Mouse (Mus musculus) hindbrain, embryonic 15.5 days (tissue): ENCODE data around the gene Map1b. TPM values are rescaled to one million over a fixed set of nuclear protein-coding genes. Genes with fewer than 3 reads are reported as not detected.

Experiments used
- ATAC-seq: fragments of 200-750 bp; cut with Nextera tagmentation; 2 replicates; pipeline ENCODE4 v1.8.0; 2017; ENCODE audit warnings: low read depth, moderate number of reproducible peaks, moderate TSS enrichment; ENCODE audit not compliant: low FRiP score
- H3K27ac ChIP-seq: fragments of 300-500 bp; sonication (generic); replicated peaks from 2 replicates; pipeline ENCODE4 v1.5.1; 2015; ENCODE audit warnings: mild to moderate bottlenecking, inconsistent platforms
- H3K27me3 ChIP-seq: fragments of 300-500 bp; sonication (generic); 2 replicates; pipeline ENCODE4 v1.6.1; 2015; ENCODE audit warnings: control low read depth, inconsistent platforms
- H3K36me3 ChIP-seq: fragments of 300-500 bp; sonication (generic); 2 replicates; pipeline ENCODE4 v1.6.1; 2015; ENCODE audit warnings: control low read depth, inconsistent platforms
- H3K4me1 ChIP-seq: fragments of 300-500 bp; sonication (generic); replicated peaks from 2 replicates; pipeline ENCODE4 v1.6.1; 2015; ENCODE audit warnings: control low read depth, inconsistent platforms
- H3K4me2 ChIP-seq: fragments of 300-500 bp; sonication (generic); 2 replicates; pipeline ENCODE4 v1.6.1; 2015; ENCODE audit warnings: moderate library complexity, mild to moderate bottlenecking, inconsistent platforms
- H3K4me3 ChIP-seq: fragments of 300-500 bp; sonication (generic); 2 replicates; pipeline ENCODE4 v1.5.1; 2015; ENCODE audit warnings: mild to moderate bottlenecking, inconsistent platforms
- H3K9ac ChIP-seq: fragments of 300-500 bp; sonication (generic); 2 replicates; pipeline ENCODE4 v1.6.1; 2015; ENCODE audit warnings: inconsistent platforms
- H3K9me3 ChIP-seq: fragments of 300-500 bp; sonication (generic); 2 replicates; pipeline ENCODE4 v1.6.1; 2016; ENCODE audit warnings: control low read depth, inconsistent platforms
- WGBS: fragments of 180-500 bp; shearing (Covaris S2); methylation state at CpG from one replicate; pipeline ENCODE4 v1.1.7; 2015; 5-methylcytosine and 5-hydroxymethylcytosine counted together
- polyA plus RNA-seq: library from polyadenylated mRNA; unstranded; fragments of >200 nt; fragmentation: Nextera tagmentation; extraction: Ambion mirVana; gene quantifications from 2 replicates; pipeline ENCODE4 v1.2.1, GENCODE M21; 2015

Map1b gene
- polyA plus RNA-seq, 1 experiment from 2014 or later: 2,064 TPM

- no peaks in the 10 kb centered on the region for H3K36me3 ChIP-seq
- no peak overlapping the region for H3K9ac ChIP-seq
- H3K9me3 ChIP-seq: no peaks in the 10 kb centered on the region
- 38% methylated on average over 12 of the region's 12 CpGs for WGBS
- no peak overlapping the region for H3K4me2 ChIP-seq
- no peaks in the 10 kb centered on the region for H3K27me3 ChIP-seq
- no peak overlapping the region for H3K4me3 ChIP-seq
- peaks cover 35% of the 10 kb centered on the region for H3K4me1 ChIP-seq
- ATAC-seq: peak; percentile 57; the same call in 1 of the 2 replicates
- peak overlapping the region; percentile 15; the same call in 1 of the 2 replicates for H3K27ac ChIP-seq
Measured at GRCm38 (mm10) chr13:99550679-99551369, 34.5 kb upstream of the Map1b start.

- Histone ChIP-seq H3K27me3 (no peaks in the 10 kb centered on the region), H3K27ac (peak overlapping the region; percentile 26; the same call in 1 of the 2 replicates), H3K9me3 (no peaks in the 10 kb centered on the region), H3K36me3 (no peaks in the 10 kb centered on the region), H3K9ac (no peak overlapping the region), H3K4me2 (peak overlapping the region; percentile 14), H3K4me1 (peaks cover 35% of the 10 kb centered on the region), H3K4me3 (no peak overlapping the region)
- ATAC-seq: peak; percentile 19; the same call in 1 of the 2 replicates
- 30% methylated on average over 4 of the region's 4 CpGs for WGBS
Measured at GRCm38 (mm10) chr13:99550060-99550459, 33.7 kb upstream of the Map1b start.

GRCm38 (mm10) chr13:99549584-99549983 is 33.2 kb upstream of the Map1b start:
- Histone ChIP-seq H3K27ac (peak overlapping the region; percentile 26; the same call in 1 of the 2 replicates), H3K27me3 (no peaks in the 10 kb centered on the region), H3K4me1 (peaks cover 35% of the 10 kb centered on the region), H3K9ac (no peak overlapping the region), H3K36me3 (no peaks in the 10 kb centered on the region), H3K9me3 (no peaks in the 10 kb centered on the region), H3K4me2 (peak overlapping the region; percentile 14), H3K4me3 (no peak overlapping the region)
- WGBS: 10% methylated on average over 9 of the region's 9 CpGs
- peak; percentile 65 for ATAC-seq

GRCm38 (mm10) chr13:99546832-99547231 is 30.5 kb upstream of the Map1b start:
- WGBS: 82% methylated on average over 5 of the region's 5 CpGs
- Histone ChIP-seq H3K9ac (no peak overlapping the region), H3K4me1 (peaks cover 40% of the 10 kb centered on the region), H3K36me3 (no peaks in the 10 kb centered on the region), H3K9me3 (no peaks in the 10 kb centered on the region), H3K27ac (no peak overlapping the region), H3K4me2 (no peak overlapping the region), H3K27me3 (no peaks in the 10 kb centered on the region), H3K4me3 (no peak overlapping the region)
- ATAC-seq: no peak

- no peak overlapping the region for H3K27ac ChIP-seq
- no peak overlapping the region for H3K4me2 ChIP-seq
- no peaks in the 10 kb centered on the region for H3K36me3 ChIP-seq
- no peaks in the 10 kb centered on the region for H3K9me3 ChIP-seq
- no peak for ATAC-seq
- 67% methylated on average over 6 of the region's 6 CpGs for WGBS
- H3K27me3 ChIP-seq: no peaks in the 10 kb centered on the region
- no peak overlapping the region for H3K9ac ChIP-seq
- H3K4me1 ChIP-seq: peaks cover 37% of the 10 kb centered on the region
- H3K4me3 ChIP-seq: no peak overlapping the region
Measured at GRCm38 (mm10) chr13:99545201-99545600, 28.9 kb upstream of the Map1b start.

GRCm38 (mm10) chr13:99541429-99542267 is 25.3 kb upstream of the Map1b start:
- H3K27ac ChIP-seq: peak overlapping the region; percentile 64
- peaks cover 26% of the 10 kb centered on the region for H3K4me1 ChIP-seq
- H3K9me3 ChIP-seq: no peaks in the 10 kb centered on the region
- no peaks in the 10 kb centered on the region for H3K27me3 ChIP-seq
- peak overlapping the region; percentile 51 for H3K4me2 ChIP-seq
- 23% methylated on average over 21 of the region's 21 CpGs for WGBS
- no peaks in the 10 kb centered on the region for H3K36me3 ChIP-seq
- ATAC-seq: peak; percentile 85
- peak overlapping the region; percentile 25 for H3K4me3 ChIP-seq
- peak overlapping the region; percentile 25; the same call in 1 of the 2 replicates for H3K9ac ChIP-seq

GRCm38 (mm10) chr13:99539288-99539687 is 22.9 kb upstream of the Map1b start:
- Histone ChIP-seq H3K27ac (no peak overlapping the region), H3K27me3 (no peaks in the 10 kb centered on the region), H3K36me3 (no peaks in the 10 kb centered on the region), H3K4me3 (no peak overlapping the region), H3K9ac (no peak overlapping the region), H3K4me2 (no peak overlapping the region), H3K9me3 (no peaks in the 10 kb centered on the region), H3K4me1 (peaks cover 26% of the 10 kb centered on the region)
- ATAC-seq: no peak
- 67% methylated on average over 5 of the region's 5 CpGs for WGBS

- H3K27ac ChIP-seq: no peak overlapping the region
- ATAC-seq: no peak
- no peaks in the 10 kb centered on the region for H3K36me3 ChIP-seq
- WGBS: 97% methylated on average over 11 of the region's 11 CpGs
- no peak overlapping the region for H3K4me3 ChIP-seq
- no peaks in the 10 kb centered on the region for H3K27me3 ChIP-seq
- H3K9me3 ChIP-seq: no peaks in the 10 kb centered on the region
- no peak overlapping the region for H3K4me2 ChIP-seq
- no peak overlapping the region for H3K9ac ChIP-seq
- H3K4me1 ChIP-seq: peaks cover 26% of the 10 kb centered on the region
Measured at GRCm38 (mm10) chr13:99538851-99539250, 22.5 kb upstream of the Map1b start.

GRCm38 (mm10) chr13:99537908-99538513 is 21.7 kb upstream of the Map1b start:
- no peak overlapping the region for H3K9ac ChIP-seq
- no peak overlapping the region for H3K4me3 ChIP-seq
- no peaks in the 10 kb centered on the region for H3K27me3 ChIP-seq
- peaks cover 26% of the 10 kb centered on the region for H3K4me1 ChIP-seq
- no peak overlapping the region; the same call in 1 of the 2 replicates for H3K4me2 ChIP-seq
- H3K36me3 ChIP-seq: no peaks in the 10 kb centered on the region
- 18% methylated on average over 8 of the region's 8 CpGs for WGBS
- H3K9me3 ChIP-seq: no peaks in the 10 kb centered on the region
- no peak for ATAC-seq
- 0 out of 2 replicates have a peak overlapping the region, but pooled peaks have one; percentile 38 for H3K27ac ChIP-seq

GRCm38 (mm10) chr13:99528456-99528855 is 12.1 kb upstream of the Map1b start:
- no peaks in the 10 kb centered on the region for H3K4me1 ChIP-seq
- no peak overlapping the region for H3K4me3 ChIP-seq
- H3K36me3 ChIP-seq: no peaks in the 10 kb centered on the region
- no peaks in the 10 kb centered on the region for H3K27me3 ChIP-seq
- no peaks in the 10 kb centered on the region for H3K9me3 ChIP-seq
- H3K4me2 ChIP-seq: no peak overlapping the region
- no peak overlapping the region for H3K27ac ChIP-seq
- no peak overlapping the region for H3K9ac ChIP-seq
- WGBS: 69% methylated on average over 4 of the region's 4 CpGs
- no peak for ATAC-seq

- Histone ChIP-seq H3K4me3 (no peak overlapping the region), H3K4me1 (no peaks in the 10 kb centered on the region), H3K27ac (no peak overlapping the region), H3K9me3 (no peaks in the 10 kb centered on the region), H3K9ac (no peak overlapping the region), H3K4me2 (no peak overlapping the region), H3K36me3 (no peaks in the 10 kb centered on the region), H3K27me3 (no peaks in the 10 kb centered on the region)
- ATAC-seq: no peak
Measured at GRCm38 (mm10) chr13:99527936-99528335, 11.6 kb upstream of the Map1b start.

GRCm38 (mm10) chr13:99525491-99525890 is 9.2 kb upstream of the Map1b start:
- no peak for ATAC-seq
- Histone ChIP-seq H3K36me3 (no peaks in the 10 kb centered on the region), H3K9ac (no peak overlapping the region), H3K4me2 (no peak overlapping the region), H3K4me1 (no peaks in the 10 kb centered on the region), H3K27me3 (no peaks in the 10 kb centered on the region), H3K9me3 (no peaks in the 10 kb centered on the region), H3K4me3 (no peak overlapping the region), H3K27ac (no peak overlapping the region)
- 83% methylated on average over 8 of the region's 8 CpGs for WGBS
